Mouse (Mus musculus): Measurements from ENCODE around the gene Abca7. TPM values are rescaled to one million over a fixed set of nuclear protein-coding genes. Genes with fewer than 3 reads are reported as not detected.
"Not testable (repeated sequence)": the region's sequence is repeated elsewhere in the genome, so short reads cannot be mapped to it uniquely, and the experiment has no call there.

The Abca7 gene
- polyA plus RNA-seq, 1 experiment from 2014 or later, result 3.2 TPM

DNA sequence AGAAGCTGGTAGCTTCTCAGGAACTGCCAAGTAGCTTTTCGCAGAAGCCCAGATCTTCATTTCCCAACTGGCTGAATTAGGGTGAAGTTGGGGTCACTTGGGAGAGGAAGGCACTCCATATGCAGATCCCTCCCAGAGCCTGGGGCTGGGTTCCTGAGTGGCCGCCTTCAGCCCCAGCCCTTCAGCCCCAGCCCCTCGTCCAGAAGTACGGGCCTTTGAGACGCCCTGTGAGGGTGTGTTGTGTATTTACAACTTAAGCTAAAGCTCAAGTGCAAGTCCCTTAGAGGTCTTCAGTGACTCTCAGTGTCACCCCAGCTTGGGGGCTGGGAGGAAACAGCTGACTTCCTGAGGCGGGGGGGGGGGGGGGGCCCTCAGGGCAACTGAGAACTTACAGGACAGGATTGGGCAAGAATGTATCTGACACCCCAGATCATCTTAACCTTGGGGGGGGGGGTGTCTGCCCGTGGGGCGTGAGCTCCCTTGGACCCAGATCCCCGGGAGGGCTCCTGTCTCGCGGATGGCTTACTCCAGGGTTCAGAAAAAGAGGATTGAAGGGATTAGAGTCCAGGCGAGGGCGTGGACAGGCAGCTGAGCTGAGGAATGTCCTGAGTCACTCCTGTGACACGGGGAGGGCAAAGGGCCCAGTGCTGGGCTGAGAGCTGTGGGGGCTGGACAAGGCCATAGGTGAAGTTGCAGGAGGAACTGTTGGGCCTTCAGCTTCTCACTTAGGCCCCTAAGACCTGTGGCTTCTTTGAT is 55.5 kb downstream of the Abca7 start:
- no peak overlapping the region for H3K4me2 ChIP-seq (replicated peaks; ENCODE audit: low read depth, low read length)
- H3K9ac ChIP-seq (replicated peaks; ENCODE audit: low read depth, low read length), result 0 out of 2 replicates have a peak overlapping the region, but pooled peaks have one; percentile 6
- ATAC-seq (ENCODE audit: insufficient number of reproducible peaks, insufficient read depth, low FRiP score, low read depth), result no peak

DNA sequence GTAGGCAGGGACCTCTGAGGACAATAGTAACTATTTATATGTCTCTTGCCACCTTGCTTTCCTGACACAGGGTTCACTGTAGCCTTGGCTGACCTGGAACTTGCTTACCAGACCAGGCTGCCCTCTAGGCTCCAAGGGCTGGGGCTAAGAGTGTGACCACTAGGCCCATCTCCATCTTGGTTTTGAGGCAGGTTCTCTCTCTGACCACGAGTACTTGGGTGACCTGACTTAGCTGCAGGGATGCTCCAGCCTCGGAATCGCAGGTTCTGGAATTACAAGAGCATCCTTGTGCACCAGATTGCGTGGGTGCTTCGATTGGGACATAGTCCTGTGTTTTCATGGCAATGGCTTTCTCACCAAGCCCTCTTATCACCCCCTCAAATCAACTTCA is 56.1 kb downstream of the Abca7 start:
- Histone ChIP-seq H3K36me3 (ENCODE audit: control insufficient read depth, insufficient read depth, low read length) (peaks cover 16% of the 10 kb centered on the region), H3K27me3 (ENCODE audit: control insufficient read depth, insufficient read depth, low read length) (no peaks in the 10 kb centered on the region), H3K27ac (ENCODE audit: low read length) (peak overlapping the region; percentile 58; the same call in 1 of the 2 replicates), H3K9ac (replicated peaks; ENCODE audit: low read depth, low read length) (no peak overlapping the region), H3K4me1 (ENCODE audit: control insufficient read depth, insufficient read depth, low read length) (peaks cover 31% of the 10 kb centered on the region; the same call in 1 of the 2 replicates), H3K9me3 (ENCODE audit: control insufficient read depth, low read depth, low read length) (no peaks in the 10 kb centered on the region), H3K4me3 (ENCODE audit: low read depth, low read length) (no peak overlapping the region), H3K4me2 (replicated peaks; ENCODE audit: low read depth, low read length) (no peak overlapping the region)
- 87% methylated on average over 5 of the region's 5 CpGs for WGBS
- ATAC-seq (ENCODE audit: insufficient number of reproducible peaks, insufficient read depth, low FRiP score, low read depth), result no peak

More for the DNA sequence above, 55.5 kb downstream of the Abca7 start:
- Histone ChIP-seq H3K4me1 (ENCODE audit: control insufficient read depth, insufficient read depth, low read length) (peaks cover 31% of the 10 kb centered on the region; the same call in 1 of the 2 replicates), H3K27ac (ENCODE audit: low read length) (peak overlapping the region; percentile 58; the same call in 1 of the 2 replicates), H3K9me3 (ENCODE audit: control insufficient read depth, low read depth, low read length) (no peaks in the 10 kb centered on the region), H3K4me3 (ENCODE audit: low read depth, low read length) (no peak overlapping the region), H3K27me3 (ENCODE audit: control insufficient read depth, insufficient read depth, low read length) (no peaks in the 10 kb centered on the region), H3K36me3 (ENCODE audit: control insufficient read depth, insufficient read depth, low read length) (peaks cover 10% of the 10 kb centered on the region)
- 32% methylated on average over 14 of the region's 14 CpGs for WGBS

DNA sequence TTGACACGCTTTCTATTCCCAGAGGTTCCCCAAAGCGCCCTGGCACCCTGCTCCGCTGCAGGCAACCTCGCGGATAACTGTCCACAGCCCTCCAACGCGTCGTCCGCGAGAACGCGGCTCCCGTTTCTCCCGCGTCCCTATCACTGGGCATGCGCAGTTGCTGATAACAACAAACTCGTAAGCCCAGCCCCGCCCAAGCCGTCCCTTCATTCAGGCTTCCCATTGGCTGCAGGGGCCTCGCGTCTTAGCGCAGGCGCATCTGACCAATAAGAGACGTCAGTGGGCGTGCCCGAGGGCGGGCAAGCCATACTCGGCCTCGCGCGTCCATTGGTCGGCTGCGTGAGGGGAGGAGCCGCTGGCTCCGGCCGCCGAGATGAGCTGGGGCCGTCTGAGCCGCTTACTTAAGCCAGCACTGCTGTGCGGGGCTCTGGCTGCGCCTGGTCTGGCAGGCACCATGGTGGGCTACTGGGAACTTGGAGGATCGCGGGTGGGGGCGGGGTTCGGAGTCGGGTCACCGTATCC is 57.0 kb downstream of the Abca7 start:
- WGBS, result under 1% methylated on average over 47 of the region's 47 CpGs
- peak; percentile 96 for ATAC-seq (ENCODE audit: insufficient number of reproducible peaks, insufficient read depth, low FRiP score, low read depth)
- H3K9me3 ChIP-seq (ENCODE audit: control insufficient read depth, low read depth, low read length), result no peaks in the 10 kb centered on the region

DNA sequence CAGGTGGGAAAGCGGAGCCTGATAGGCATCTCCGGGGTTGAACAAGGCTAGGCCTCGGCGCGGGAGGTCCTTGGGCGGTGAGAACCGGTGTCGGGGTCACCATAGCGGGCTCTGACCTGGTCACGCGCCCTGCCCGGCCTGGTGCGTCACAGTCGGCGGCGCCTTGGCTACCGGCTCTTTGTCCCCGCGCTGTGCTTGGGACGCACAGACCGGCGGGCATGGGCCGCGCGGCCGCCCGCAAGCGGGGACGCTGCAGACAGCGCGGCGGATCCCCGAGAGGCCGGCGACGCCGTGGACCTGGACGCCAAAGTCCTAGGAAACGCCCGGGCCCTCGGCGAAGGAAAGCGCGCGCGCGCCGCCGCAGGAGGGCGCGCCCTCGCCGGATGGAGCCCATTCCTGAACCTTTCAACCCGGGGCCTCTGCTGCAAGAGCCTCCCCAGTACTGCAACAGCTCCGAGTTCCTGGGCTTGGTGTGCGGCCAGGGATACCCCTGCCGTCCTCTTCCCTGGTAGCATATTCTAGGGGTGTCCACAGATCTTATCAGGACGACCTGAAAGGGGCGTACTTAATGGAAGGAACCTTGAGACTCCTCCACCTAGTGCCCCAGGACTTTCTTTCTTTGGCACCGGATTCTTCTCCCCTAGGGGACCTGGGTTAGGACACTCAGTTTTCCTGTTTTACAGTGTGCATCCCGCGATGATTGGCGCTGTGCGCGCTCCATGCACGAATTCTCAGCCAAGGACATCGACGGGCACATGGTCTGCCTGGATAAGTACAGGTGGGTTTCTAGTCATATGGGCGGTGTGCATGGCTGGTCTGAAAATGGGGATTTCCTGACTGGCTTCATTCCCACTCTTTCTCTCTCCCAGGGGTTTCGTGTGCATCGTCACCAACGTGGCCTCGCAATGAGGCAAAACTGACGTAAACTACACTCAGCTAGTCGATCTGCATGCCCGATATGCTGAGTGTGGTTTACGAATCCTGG is 57.8 kb downstream of the Abca7 start:
- Histone ChIP-seq H3K27ac (ENCODE audit: low read length) (peak overlapping the region; percentile 94), H3K27me3 (ENCODE audit: control insufficient read depth, insufficient read depth, low read length) (no peaks in the 10 kb centered on the region), H3K4me2 (replicated peaks; ENCODE audit: low read depth, low read length) (peak overlapping the region; percentile 82), H3K9me3 (ENCODE audit: control insufficient read depth, low read depth, low read length) (no peaks in the 10 kb centered on the region), H3K4me1 (ENCODE audit: control insufficient read depth, insufficient read depth, low read length) (peaks cover 25% of the 10 kb centered on the region; the same call in 1 of the 2 replicates), H3K4me3 (ENCODE audit: low read depth, low read length) (peak overlapping the region; percentile 66), H3K36me3 (ENCODE audit: control insufficient read depth, insufficient read depth, low read length) (peaks cover 24% of the 10 kb centered on the region), H3K9ac (replicated peaks; ENCODE audit: low read depth, low read length) (peak overlapping the region; percentile 80)
- under 1% methylated on average over 77 of the region's 77 CpGs for WGBS
- ATAC-seq (ENCODE audit: insufficient number of reproducible peaks, insufficient read depth, low FRiP score, low read depth), result peak; percentile 11; the same call in 1 of the 2 replicates

More for the DNA sequence above, 57.0 kb downstream of the Abca7 start:
- peak overlapping the region; percentile 82 for H3K4me2 ChIP-seq (replicated peaks; ENCODE audit: low read depth, low read length)
- peaks cover 25% of the 10 kb centered on the region; the same call in 1 of the 2 replicates for H3K4me1 ChIP-seq (ENCODE audit: control insufficient read depth, insufficient read depth, low read length)
- H3K9ac ChIP-seq (replicated peaks; ENCODE audit: low read depth, low read length), result peak overlapping the region; percentile 80
- no peaks in the 10 kb centered on the region for H3K27me3 ChIP-seq (ENCODE audit: control insufficient read depth, insufficient read depth, low read length)
- H3K4me3 ChIP-seq (ENCODE audit: low read depth, low read length), result peak overlapping the region; percentile 66
- peak overlapping the region; percentile 94 for H3K27ac ChIP-seq (ENCODE audit: low read length)
- peaks cover 20% of the 10 kb centered on the region for H3K36me3 ChIP-seq (ENCODE audit: control insufficient read depth, insufficient read depth, low read length)

GRCm38 (mm10) chr10:80054911-80055310 is 58.6 kb downstream of the Abca7 start:
- Histone ChIP-seq H3K9ac (replicated peaks; ENCODE audit: low read depth, low read length) (peak overlapping the region; percentile 80; the same call in 1 of the 2 replicates), H3K36me3 (ENCODE audit: control insufficient read depth, insufficient read depth, low read length) (peaks cover 31% of the 10 kb centered on the region), H3K4me3 (ENCODE audit: low read depth, low read length) (peak overlapping the region; percentile 66; the same call in 1 of the 2 replicates), H3K4me2 (replicated peaks; ENCODE audit: low read depth, low read length) (peak overlapping the region; percentile 82), H3K4me1 (ENCODE audit: control insufficient read depth, insufficient read depth, low read length) (peaks cover 25% of the 10 kb centered on the region; the same call in 1 of the 2 replicates)
- not testable (repeated sequence) for H3K27ac ChIP-seq (ENCODE audit: low read length); H3K9me3 ChIP-seq (ENCODE audit: control insufficient read depth, low read depth, low read length); H3K27me3 ChIP-seq (ENCODE audit: control insufficient read depth, insufficient read depth, low read length); ATAC-seq (ENCODE audit: insufficient number of reproducible peaks, insufficient read depth, low FRiP score, low read depth)
- WGBS, result 33% methylated on average over 3 of the region's 3 CpGs

DNA sequence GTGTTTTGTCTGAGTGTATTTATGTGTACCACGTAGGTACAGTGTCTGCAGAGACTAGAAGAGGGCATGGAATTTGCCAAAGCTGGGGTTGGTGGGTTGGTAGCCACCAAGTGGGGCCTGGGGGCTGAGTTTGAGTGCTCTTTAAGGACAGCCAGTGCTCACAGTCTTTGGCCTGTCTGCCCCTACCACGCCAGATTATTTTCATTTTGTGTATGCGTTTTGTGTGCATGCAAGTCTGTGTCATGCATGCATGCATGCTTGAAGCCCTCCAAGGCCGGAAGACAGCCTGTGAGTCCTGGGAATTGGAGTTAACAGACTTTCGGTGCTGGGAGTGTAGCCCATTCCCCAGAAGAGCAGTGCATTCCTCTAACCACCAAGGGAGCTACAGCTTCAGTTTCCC is 59.1 kb downstream of the Abca7 start:
- no peak for ATAC-seq (ENCODE audit: insufficient number of reproducible peaks, insufficient read depth, low FRiP score, low read depth)
- H3K4me1 ChIP-seq (ENCODE audit: control insufficient read depth, insufficient read depth, low read length), result peaks cover 25% of the 10 kb centered on the region; the same call in 1 of the 2 replicates
- 76% methylated on average over 5 of the region's 5 CpGs for WGBS
- H3K9ac ChIP-seq (replicated peaks; ENCODE audit: low read depth, low read length), result no peak overlapping the region
- 0 out of 2 replicates have a peak overlapping the region, but pooled peaks have one; percentile 66 for H3K4me3 ChIP-seq (ENCODE audit: low read depth, low read length)
- peaks cover 31% of the 10 kb centered on the region for H3K36me3 ChIP-seq (ENCODE audit: control insufficient read depth, insufficient read depth, low read length)
- no peaks in the 10 kb centered on the region for H3K27me3 ChIP-seq (ENCODE audit: control insufficient read depth, insufficient read depth, low read length)
- no peaks in the 10 kb centered on the region for H3K9me3 ChIP-seq (ENCODE audit: control insufficient read depth, low read depth, low read length)
- H3K4me2 ChIP-seq (replicated peaks; ENCODE audit: low read depth, low read length), result peak overlapping the region; percentile 82
- H3K27ac ChIP-seq (ENCODE audit: low read length), result no peak overlapping the region

GRCm38 (mm10) chr10:80055891-80056290 is 59.6 kb downstream of the Abca7 start:
- no peak for ATAC-seq (ENCODE audit: insufficient number of reproducible peaks, insufficient read depth, low FRiP score, low read depth)
- H3K9me3 ChIP-seq (ENCODE audit: control insufficient read depth, low read depth, low read length), result no peaks in the 10 kb centered on the region
- H3K27me3 ChIP-seq (ENCODE audit: control insufficient read depth, insufficient read depth, low read length), result no peaks in the 10 kb centered on the region
- H3K4me1 ChIP-seq (ENCODE audit: control insufficient read depth, insufficient read depth, low read length), result peaks cover 25% of the 10 kb centered on the region; the same call in 1 of the 2 replicates
- no peak overlapping the region for H3K9ac ChIP-seq (replicated peaks; ENCODE audit: low read depth, low read length)
- 78% methylated on average over 9 of the region's 10 CpGs for WGBS
- no peak overlapping the region for H3K27ac ChIP-seq (ENCODE audit: low read length)
- H3K4me2 ChIP-seq (replicated peaks; ENCODE audit: low read depth, low read length), result no peak overlapping the region; the same call in 1 of the 2 replicates
- peaks cover 31% of the 10 kb centered on the region for H3K36me3 ChIP-seq (ENCODE audit: control insufficient read depth, insufficient read depth, low read length)
- H3K4me3 ChIP-seq (ENCODE audit: low read depth, low read length), result no peak overlapping the region

DNA sequence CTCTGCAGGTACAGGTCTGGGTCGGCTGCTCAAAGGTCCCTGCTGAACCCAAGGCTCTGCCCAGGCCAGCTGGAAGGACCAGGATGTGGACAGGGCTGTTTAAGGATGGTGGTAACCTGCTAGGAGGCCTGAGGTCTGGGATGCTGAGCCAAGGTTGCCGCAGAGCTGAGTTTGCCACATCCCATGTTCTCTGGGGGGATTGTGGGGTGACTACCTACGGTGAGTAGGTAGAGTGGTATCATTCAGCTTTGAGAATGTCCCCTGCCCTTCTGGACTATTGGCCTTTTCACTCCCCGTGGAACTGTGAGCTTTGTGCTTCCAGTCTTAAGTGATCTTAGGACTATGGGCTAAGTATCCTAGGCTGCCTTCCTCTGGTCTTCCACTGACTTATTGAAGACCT is 60.2 kb downstream of the Abca7 start:
- H3K27me3 ChIP-seq (ENCODE audit: control insufficient read depth, insufficient read depth, low read length), result no peaks in the 10 kb centered on the region
- H3K9me3 ChIP-seq (ENCODE audit: control insufficient read depth, low read depth, low read length), result no peaks in the 10 kb centered on the region
- H3K4me1 ChIP-seq (ENCODE audit: control insufficient read depth, insufficient read depth, low read length), result peaks cover 24% of the 10 kb centered on the region; the same call in 1 of the 2 replicates
- H3K27ac ChIP-seq (ENCODE audit: low read length), result no peak overlapping the region
- H3K9ac ChIP-seq (replicated peaks; ENCODE audit: low read depth, low read length), result no peak overlapping the region
- ATAC-seq (ENCODE audit: insufficient number of reproducible peaks, insufficient read depth, low FRiP score, low read depth), result no peak
- 92% methylated on average over 4 of the region's 4 CpGs for WGBS
- H3K4me3 ChIP-seq (ENCODE audit: low read depth, low read length), result no peak overlapping the region
- H3K36me3 ChIP-seq (ENCODE audit: control insufficient read depth, insufficient read depth, low read length), result peaks cover 34% of the 10 kb centered on the region
- no peak overlapping the region for H3K4me2 ChIP-seq (replicated peaks; ENCODE audit: low read depth, low read length)

Measured in stomach, embryonic 14.5 days (tissue).